27 mouse cellular contexts compared by ENCODE assay signal in genomic region chr6:127924750-127925149, GRCm38 (mm10). TPM values are rescaled to one million over a fixed set of nuclear protein-coding genes. Genes with fewer than 3 reads are reported as not detected.
DNase-seq lines count a peak whose midpoint lies in the region; ATAC-seq lines count a peak whose summit lies in the region.
"Had no signal": no experiment of that assay in that cellular context is flagged by ENCODE, and none has a peak within 500 bp of the region (broad histone marks: within the 10 kb centered on the region; RNA-seq: fewer than 3 reads in every experiment).

No protein-coding gene starts in this region.

- H3K4me3 ChIP-seq in liver, embryonic 11.5 days (ENCODE audit: low read depth, low read length): no peak overlapping the region
- H3K4me3 ChIP-seq: embryonic facial prominence, embryonic 13.5 days; heart, embryonic 13.5 days; intestine, embryonic 15.5 days had no signal

- no peaks in the 10 kb centered on the region for H3K4me1 ChIP-seq in liver, embryonic 11.5 days (replicated peaks; ENCODE audit: control insufficient read depth, insufficient read depth, low read length)
- H3K4me1 ChIP-seq: intestine, embryonic 15.5 days had no signal

- H3K9me3 ChIP-seq in liver, embryonic 11.5 days (ENCODE audit: control insufficient read depth, low read length): no peaks in the 10 kb centered on the region
- H3K9me3 ChIP-seq: embryonic facial prominence, embryonic 13.5 days; heart, embryonic 13.5 days; intestine, embryonic 15.5 days had no signal

- H3K36me3 ChIP-seq in liver, embryonic 11.5 days (ENCODE audit: control insufficient read depth, insufficient read depth, low read length): no peaks in the 10 kb centered on the region
- H3K36me3 ChIP-seq: G1E; heart, embryonic 13.5 days; intestine, embryonic 15.5 days had no signal

- H3K4me2 ChIP-seq in liver, embryonic 11.5 days: no peak overlapping the region
- H3K4me2 ChIP-seq: embryonic facial prominence, embryonic 13.5 days; heart, embryonic 13.5 days; hindbrain, embryonic 14.5 days; intestine, embryonic 15.5 days had no signal

- no peak overlapping the region for H3K9ac ChIP-seq in liver, embryonic 11.5 days (ENCODE audit: low read depth, low read length)
- H3K9ac ChIP-seq: embryonic facial prominence, embryonic 13.5 days; heart, embryonic 13.5 days; hindbrain, embryonic 14.5 days; intestine, embryonic 15.5 days had no signal

- 70% methylated on average over 6 of the region's 6 CpGs for WGBS in liver, embryonic 11.5 days

- peak; percentile 18 for DNase-seq in cerebellum, adult 9-10 months
- no peak for DNase-seq in cerebellum, postnatal 4 days (ENCODE audit: low spot score in 2 of 2)
- peak; percentile 13 to 44 for DNase-seq in layer of hippocampus, adult 18-20 months (ENCODE audit: low spot score in 2 of 2)
- DNase-seq in layer of hippocampus, postnatal 10 days (ENCODE audit: low spot score in 2 of 2): no peak
- peak; percentile 65 for DNase-seq in brain, adult 2 months (ENCODE audit: low read depth, low spot score)
- peak; percentile 41 to 55 for DNase-seq in left cerebral cortex, postnatal 10 days (ENCODE audit: extremely low spot score in 1 of 2, low spot score in 2 of 2)
- DNase-seq in liver, embryonic 11.5 days (ENCODE audit: low spot score): no peak
- DNase-seq in spleen, postnatal 4 days (ENCODE audit: low spot score in 2 of 2): no peak
- DNase-seq: adrenal gland, postnatal 10 days; cerebellum, adult 8-10 months; gastrocnemius, postnatal 10 days; heart, adult 18-20 months; kidney, adult 9 months; kidney, postnatal 36 days; lung, adult 2 months; thymus, adult 2 months had no signal

- H3K27me3 ChIP-seq in liver, embryonic 11.5 days (replicated peaks; ENCODE audit: control insufficient read depth, insufficient read depth, low read length): no peaks in the 10 kb centered on the region
- H3K27me3 ChIP-seq: embryonic facial prominence, embryonic 13.5 days; intestine, embryonic 15.5 days had no signal

- intact Hi-C loops in left cerebral cortex, postnatal 10 days (cut with DNase I): loop anchor here (5.0 to 10.0 kb wide), 2 partner anchors 152 to 310 kb away; no protein-coding TSS in a partner anchor

- no peak overlapping the region for H3K27ac ChIP-seq in liver, embryonic 11.5 days (ENCODE audit: low read depth, low read length)
- H3K27ac ChIP-seq: embryonic facial prominence, embryonic 13.5 days; heart, embryonic 13.5 days; hindbrain, embryonic 14.5 days; intestine, embryonic 15.5 days had no signal

- no peak for ATAC-seq in liver, embryonic 11.5 days (replicated peaks; ENCODE audit: low FRiP score)
- ATAC-seq: activated CD4-positive, CD25-positive, alpha-beta regulatory T cell, adult 4 months; forebrain, embryonic 16.5 days; intestine, embryonic 15.5 days; midbrain, embryonic 16.5 days had no signal

RNA-seq across cellular contexts. Expression of gene Tspan11, which starts 37.4 kb away (rescaled TPM):
- total RNA-seq in layer of hippocampus, adult 18-20 months (2021): 1 to 10 TPM; 1.3 to 1.5 TPM
- total RNA-seq in layer of hippocampus, postnatal 10 days (2021): 1 to 10 TPM; 2.3 to 3.7 TPM
- 1 to 10 TPM; 1.7 to 1.9 TPM for total RNA-seq in left cerebral cortex, postnatal 10 days (2021)
- polyA plus RNA-seq in liver, embryonic 11.5 days (2014; fragmentation: Nextera tagmentation; extraction: Ambion mirVana): 0.58 and 1.7 TPM in 2 replicates
- total RNA-seq: megakaryocyte-erythroid progenitor cell, adult 5-6 weeks; neutrophil, adult 5-6 weeks had no signal
- polyA plus RNA-seq: activated CD4-positive, CD25-positive, alpha-beta regulatory T cell, adult 4 months; G1E; liver, adult 2 months had no signal

Comparison
In these comparisons a context has a peak if more than half of its experiments do, and no peak if none do; other contexts are left out.
1. DNase-seq: peak in cerebellum, adult 9-10 months (single experiment), layer of hippocampus, adult 18-20 months (2 of 2), brain, adult 2 months (single experiment) and left cerebral cortex, postnatal 10 days (2 of 2); none in cerebellum, postnatal 4 days (0 of 2), layer of hippocampus, postnatal 10 days (0 of 2), liver, embryonic 11.5 days (single experiment) and spleen, postnatal 4 days (0 of 2).